Mouse (Mus musculus) embryonic facial prominence, embryonic 12.5 days (tissue): ENCODE measurements around the gene Ndst4. TPM values are rescaled to one million over a fixed set of nuclear protein-coding genes. Genes with fewer than 3 reads are reported as not detected.
A peak's percentile ranks its signal among the peaks of the same experiment; 100 is the strongest.

Source experiments
- ATAC-seq: fragments of 200-750 bp; cut with Nextera tagmentation; 2 replicates; pipeline ENCODE4 v1.8.0; 2017; ENCODE audit not compliant: insufficient number of reproducible peaks, insufficient read depth, low FRiP score, low TSS enrichment
- H3K27ac ChIP-seq: fragments of 300-500 bp; sonication (generic); 2 replicates; pipeline ENCODE4 v1.5.1; 2016; ENCODE audit warnings: mild to moderate bottlenecking
- H3K27me3 ChIP-seq: fragments of 300-500 bp; sonication (generic); 2 replicates; pipeline ENCODE4 v1.6.1; 2016; ENCODE audit warnings: mild to moderate bottlenecking, moderate library complexity
- H3K36me3 ChIP-seq: fragments of 300-500 bp; sonication (generic); 2 replicates; pipeline ENCODE4 v1.6.1; 2016; ENCODE audit warnings: mild to moderate bottlenecking
- H3K4me1 ChIP-seq: fragments of 300-500 bp; sonication (generic); 2 replicates; pipeline ENCODE4 v1.6.1; 2016
- H3K4me2 ChIP-seq: fragments of 300-500 bp; sonication (generic); replicated peaks from 2 replicates; pipeline ENCODE4 v1.6.1; 2016; ENCODE audit warnings: mild to moderate bottlenecking, moderate library complexity
- H3K4me3 ChIP-seq: fragments of 300-500 bp; sonication (generic); 2 replicates; pipeline ENCODE4 v1.5.1; 2016; ENCODE audit warnings: mild to moderate bottlenecking
- H3K9ac ChIP-seq: fragments of 300-500 bp; sonication (generic); 2 replicates; pipeline ENCODE4 v1.6.1; 2016; ENCODE audit warnings: mild to moderate bottlenecking, moderate library complexity
- H3K9me3 ChIP-seq: fragments of 300-500 bp; sonication (generic); 2 replicates; pipeline ENCODE4 v1.6.1; 2016; ENCODE audit warnings: mild to moderate bottlenecking, moderate library complexity
- WGBS: fragments of 180-500 bp; shearing (Covaris S2); methylation state at CpG from one replicate; pipeline ENCODE4 v1.1.7; 2016; 5-methylcytosine and 5-hydroxymethylcytosine counted together
- polyA plus RNA-seq: library from polyadenylated mRNA; unstranded; fragments of >200 nt; fragmentation: Nextera tagmentation; extraction: Ambion mirVana; gene quantifications from 2 replicates; pipeline ENCODE4 v1.2.1, GENCODE M21; 2016

Gene Ndst4
- polyA plus RNA-seq, 1 experiment from 2014 or later: 0.36 TPM

DNA sequence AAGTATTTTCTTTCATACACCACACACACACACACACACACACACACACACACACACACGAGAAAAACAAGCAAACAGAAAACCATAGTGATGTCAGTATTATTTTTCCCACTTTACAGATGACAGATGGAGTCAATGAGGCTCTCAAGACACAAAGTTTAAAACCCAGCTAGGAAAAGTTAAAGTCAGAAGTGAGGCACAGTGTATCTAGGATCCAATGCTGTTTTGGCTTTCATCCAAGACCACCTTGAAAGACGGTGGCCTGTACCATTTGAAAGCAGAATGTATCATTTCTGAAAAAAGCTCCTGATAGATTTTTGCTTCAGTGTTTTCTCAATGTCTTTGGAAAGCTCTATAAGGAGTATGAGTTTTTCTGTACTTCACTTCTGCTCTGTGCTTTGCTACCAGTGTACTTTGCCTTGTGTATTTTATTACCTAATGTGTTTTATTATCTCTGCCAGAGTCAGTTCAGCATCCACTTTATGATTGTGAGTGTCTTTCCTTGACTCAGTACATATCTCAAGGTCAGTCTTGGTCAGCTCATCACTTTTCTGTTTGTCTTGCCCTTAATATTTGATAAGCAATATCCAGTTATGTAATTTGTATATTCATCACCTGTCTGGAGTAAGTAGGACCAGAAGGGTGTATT, 257.1 kb downstream of the Ndst4 start:
- H3K27me3 ChIP-seq: no peaks in the 10 kb centered on the region
- no peak overlapping the region for H3K4me3 ChIP-seq
- no peaks in the 10 kb centered on the region for H3K9me3 ChIP-seq
- no peak overlapping the region for H3K27ac ChIP-seq
- H3K36me3 ChIP-seq: no peaks in the 10 kb centered on the region
- 67% methylated on average over 2 of the region's 2 CpGs for WGBS
- H3K4me1 ChIP-seq: no peaks in the 10 kb centered on the region
- no peak overlapping the region for H3K4me2 ChIP-seq
- H3K9ac ChIP-seq: no peak overlapping the region
- no peak for ATAC-seq

GRCm38 (mm10) chr3:125673997-125674794, 270.3 kb downstream of the Ndst4 start:
- ATAC-seq: no peak
- Histone ChIP-seq H3K4me1 (no peaks in the 10 kb centered on the region), H3K27me3 (no peaks in the 10 kb centered on the region), H3K4me2 (no peak overlapping the region), H3K9me3 (no peaks in the 10 kb centered on the region), H3K9ac (no peak overlapping the region), H3K4me3 (no peak overlapping the region), H3K27ac (no peak overlapping the region), H3K36me3 (no peaks in the 10 kb centered on the region)
- WGBS: 49% methylated on average over 9 of the region's 9 CpGs

GRCm38 (mm10) chr3:125675211-125675896, 271.5 kb downstream of the Ndst4 start:
- Histone ChIP-seq H3K4me2 (no peak overlapping the region), H3K4me1 (no peaks in the 10 kb centered on the region), H3K9ac (no peak overlapping the region), H3K27me3 (no peaks in the 10 kb centered on the region), H3K27ac (no peak overlapping the region), H3K4me3 (no peak overlapping the region), H3K36me3 (no peaks in the 10 kb centered on the region), H3K9me3 (no peaks in the 10 kb centered on the region)
- ATAC-seq: no peak
- 81% methylated on average over 6 of the region's 6 CpGs for WGBS

DNA sequence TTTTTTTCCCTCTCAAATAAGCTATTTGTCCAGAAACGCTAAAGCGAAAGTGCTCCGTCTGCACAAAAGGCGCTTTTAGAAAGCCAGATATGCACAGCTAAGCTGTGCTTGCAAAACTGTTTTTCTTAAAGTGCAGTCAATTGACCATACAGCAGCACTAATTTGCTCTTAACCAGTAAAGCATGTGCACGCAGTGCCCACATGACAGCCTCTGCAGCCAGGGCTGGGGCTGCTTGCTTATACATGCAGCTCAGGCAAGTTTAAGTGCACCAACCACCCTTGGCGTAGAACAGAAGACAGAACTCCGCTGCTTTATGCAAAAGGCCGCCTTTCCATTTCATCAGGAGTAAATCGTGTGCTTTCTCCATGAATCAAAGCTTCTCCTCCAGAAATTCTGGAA, 275.0 kb downstream of the Ndst4 start:
- no peaks in the 10 kb centered on the region for H3K27me3 ChIP-seq
- H3K4me1 ChIP-seq: no peaks in the 10 kb centered on the region
- 55% methylated on average over 9 of the region's 9 CpGs for WGBS
- no peak overlapping the region for H3K9ac ChIP-seq
- no peaks in the 10 kb centered on the region for H3K36me3 ChIP-seq
- no peak overlapping the region for H3K4me3 ChIP-seq
- H3K27ac ChIP-seq: 0 out of 2 replicates have a peak overlapping the region, but pooled peaks have one; percentile 7
- H3K4me2 ChIP-seq: no peak overlapping the region
- ATAC-seq: peak; percentile 77
- no peaks in the 10 kb centered on the region for H3K9me3 ChIP-seq

DNA sequence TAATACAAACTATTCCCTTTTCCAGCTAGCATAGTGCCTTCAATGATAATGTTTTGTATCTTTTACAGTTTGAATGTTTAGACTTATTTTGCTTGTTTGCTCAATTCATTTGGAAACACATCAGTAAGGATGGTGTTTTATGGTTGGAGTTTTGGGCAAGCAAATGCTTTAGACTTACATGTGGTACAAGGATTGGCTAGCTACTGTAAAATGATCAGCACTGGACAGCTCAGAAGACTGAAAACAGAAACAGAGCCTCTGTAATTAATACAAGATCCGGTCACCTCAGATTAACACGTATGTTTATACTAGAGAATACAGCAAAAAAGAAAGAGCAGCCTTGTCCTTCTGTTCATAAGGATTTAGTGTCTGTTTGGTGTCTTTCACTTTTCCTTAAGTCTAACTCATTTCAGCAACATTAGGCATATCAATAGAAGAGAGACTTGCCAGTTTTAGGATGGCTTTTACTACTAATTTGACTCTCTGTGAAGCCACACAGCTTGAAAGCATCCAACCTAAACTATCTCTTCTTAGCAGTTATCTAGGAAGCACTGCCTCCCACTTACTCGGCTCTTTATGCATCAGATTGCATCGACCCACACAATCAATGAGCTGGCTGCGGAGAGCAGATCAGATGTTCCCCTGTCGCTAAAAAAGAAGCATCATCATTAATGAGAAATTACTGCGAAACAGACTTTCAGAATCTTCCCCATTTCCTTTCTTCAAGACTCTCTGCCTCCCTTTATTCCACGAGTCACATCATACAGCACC, 279.8 kb downstream of the Ndst4 start:
- H3K4me3 ChIP-seq: no peak overlapping the region
- no peak overlapping the region for H3K4me2 ChIP-seq
- no peaks in the 10 kb centered on the region for H3K36me3 ChIP-seq
- no peak overlapping the region for H3K27ac ChIP-seq
- H3K9me3 ChIP-seq: no peaks in the 10 kb centered on the region
- no peaks in the 10 kb centered on the region for H3K4me1 ChIP-seq
- WGBS: 69% methylated on average over 8 of the region's 8 CpGs
- H3K27me3 ChIP-seq: no peaks in the 10 kb centered on the region
- no peak for ATAC-seq
- H3K9ac ChIP-seq: no peak overlapping the region

DNA sequence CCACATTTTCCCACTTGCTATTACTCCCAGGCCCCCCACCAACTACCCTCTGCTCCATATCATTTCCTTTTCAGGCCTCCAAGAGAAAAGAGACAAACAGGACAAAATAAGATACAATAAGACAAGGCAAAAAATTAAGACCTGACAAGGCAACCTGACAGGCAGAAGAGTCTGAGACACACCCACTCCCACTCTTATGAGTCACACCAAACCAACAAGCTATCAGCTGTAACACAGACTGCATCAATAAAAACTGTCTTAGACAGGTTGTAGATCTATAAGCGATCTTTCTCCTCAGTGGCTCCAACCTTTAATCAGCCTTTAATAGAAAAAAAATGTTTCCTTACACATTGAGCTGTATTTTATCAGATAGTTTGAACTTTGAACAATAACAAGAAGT, 280.7 kb downstream of the Ndst4 start:
- no peaks in the 10 kb centered on the region for H3K27me3 ChIP-seq
- no peaks in the 10 kb centered on the region for H3K4me1 ChIP-seq
- no peaks in the 10 kb centered on the region for H3K36me3 ChIP-seq
- no peak overlapping the region for H3K4me3 ChIP-seq
- H3K4me2 ChIP-seq: no peak overlapping the region
- WGBS: 84% methylated on average over 1 of the region's 1 CpGs
- H3K9me3 ChIP-seq: no peaks in the 10 kb centered on the region
- H3K9ac ChIP-seq: no peak overlapping the region
- ATAC-seq: no peak
- H3K27ac ChIP-seq: no peak overlapping the region

DNA sequence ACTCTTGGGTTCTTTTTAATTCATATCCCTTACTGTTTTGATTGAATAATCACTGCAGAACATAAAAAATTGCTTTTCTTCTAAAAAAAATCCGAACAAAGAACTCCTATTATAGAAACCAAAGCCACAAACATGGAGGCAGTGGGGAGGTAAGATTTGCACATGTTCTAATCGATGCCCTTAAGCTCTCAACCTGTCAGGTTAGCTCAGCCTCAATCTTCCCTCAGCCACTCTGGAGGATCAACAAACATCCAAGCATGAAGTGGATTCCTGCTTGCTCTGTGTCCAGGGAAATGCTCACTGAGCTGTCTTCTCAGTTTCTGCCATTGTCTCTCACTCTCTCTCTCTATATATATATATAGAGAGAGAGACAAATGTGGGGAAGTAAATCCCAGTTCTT, 283.7 kb downstream of the Ndst4 start:
- Histone ChIP-seq H3K9me3 (no peaks in the 10 kb centered on the region), H3K27me3 (no peaks in the 10 kb centered on the region), H3K9ac (no peak overlapping the region), H3K27ac (no peak overlapping the region), H3K4me2 (no peak overlapping the region), H3K4me1 (no peaks in the 10 kb centered on the region), H3K4me3 (no peak overlapping the region), H3K36me3 (no peaks in the 10 kb centered on the region)
- WGBS: 46% methylated on average over 2 of the region's 2 CpGs
- ATAC-seq: no peak

DNA sequence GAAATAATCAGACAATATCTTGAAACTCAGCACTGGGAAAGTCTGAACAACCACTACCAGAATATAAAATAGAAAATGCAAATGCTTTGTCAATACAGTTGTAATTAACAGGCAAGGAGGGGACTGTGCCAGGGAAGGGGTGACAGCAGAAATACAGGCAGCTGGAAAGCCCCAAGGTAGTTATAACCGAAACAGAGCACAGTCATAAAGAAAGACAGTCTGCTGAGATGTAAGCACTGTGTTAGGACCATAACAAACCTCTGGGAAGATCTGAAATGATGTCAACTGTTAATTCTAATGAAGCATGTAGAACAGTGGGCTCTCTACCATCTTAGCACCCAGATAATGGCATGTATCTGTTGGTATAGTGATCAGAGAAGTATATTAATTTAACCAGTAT, 287.1 kb downstream of the Ndst4 start:
- H3K4me3 ChIP-seq: no peak overlapping the region
- no peak overlapping the region for H3K27ac ChIP-seq
- 92% methylated on average over 1 of the region's 1 CpGs for WGBS
- no peaks in the 10 kb centered on the region for H3K4me1 ChIP-seq
- H3K4me2 ChIP-seq: no peak overlapping the region
- ATAC-seq: no peak
- no peak overlapping the region for H3K9ac ChIP-seq
- H3K36me3 ChIP-seq: no peaks in the 10 kb centered on the region
- no peaks in the 10 kb centered on the region for H3K9me3 ChIP-seq
- no peaks in the 10 kb centered on the region for H3K27me3 ChIP-seq

DNA sequence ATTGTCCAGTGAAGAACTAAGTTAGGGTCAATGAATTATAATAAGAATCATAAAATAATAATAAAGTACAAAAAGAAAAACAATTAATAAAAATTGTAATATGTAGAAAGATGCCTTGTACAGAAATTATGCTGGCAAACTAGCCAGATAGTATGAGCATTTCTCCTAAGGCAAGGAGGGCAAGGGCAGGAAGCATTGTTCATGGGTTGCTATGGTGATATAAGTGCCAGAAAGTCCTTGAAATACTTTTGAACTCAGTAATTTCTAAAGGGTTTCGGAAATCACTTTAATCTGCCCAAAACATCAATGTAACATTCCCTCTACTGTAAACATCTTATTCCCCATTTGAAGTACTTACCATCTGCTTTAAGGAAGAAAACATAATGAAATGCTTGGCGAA, 319.1 kb downstream of the Ndst4 start:
- no peak overlapping the region for H3K27ac ChIP-seq
- no peak for ATAC-seq
- no peak overlapping the region for H3K9ac ChIP-seq
- no peaks in the 10 kb centered on the region for H3K36me3 ChIP-seq
- H3K4me1 ChIP-seq: no peaks in the 10 kb centered on the region
- H3K27me3 ChIP-seq: no peaks in the 10 kb centered on the region
- H3K9me3 ChIP-seq: no peaks in the 10 kb centered on the region
- WGBS: 72% methylated on average over 2 of the region's 2 CpGs
- no peak overlapping the region for H3K4me3 ChIP-seq
- H3K4me2 ChIP-seq: no peak overlapping the region

DNA sequence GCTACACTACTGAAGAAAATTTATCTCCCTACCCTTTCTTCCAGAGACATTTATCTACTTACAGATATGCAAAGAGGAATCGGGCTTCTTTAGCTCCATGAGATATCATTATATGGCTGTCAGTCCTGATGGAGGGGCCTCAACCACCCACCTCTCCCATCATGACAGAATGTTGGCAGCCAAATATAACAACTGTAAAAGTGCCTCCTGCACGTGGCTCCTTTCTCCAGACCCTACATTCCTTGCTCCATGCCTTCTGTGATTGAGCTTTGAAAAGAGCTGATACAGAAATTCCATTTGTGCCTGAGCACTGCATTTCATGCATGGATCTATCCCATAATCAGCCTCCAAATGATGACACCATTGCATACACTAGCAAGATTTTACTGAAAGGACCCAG, 331.1 kb downstream of the Ndst4 start:
- 79% methylated on average over 2 of the region's 2 CpGs for WGBS
- no peak overlapping the region for H3K4me2 ChIP-seq
- no peaks in the 10 kb centered on the region for H3K27me3 ChIP-seq
- ATAC-seq: no peak
- H3K9me3 ChIP-seq: no peaks in the 10 kb centered on the region
- H3K4me1 ChIP-seq: no peaks in the 10 kb centered on the region
- no peak overlapping the region for H3K9ac ChIP-seq
- no peak overlapping the region for H3K4me3 ChIP-seq
- H3K36me3 ChIP-seq: no peaks in the 10 kb centered on the region
- no peak overlapping the region for H3K27ac ChIP-seq

DNA sequence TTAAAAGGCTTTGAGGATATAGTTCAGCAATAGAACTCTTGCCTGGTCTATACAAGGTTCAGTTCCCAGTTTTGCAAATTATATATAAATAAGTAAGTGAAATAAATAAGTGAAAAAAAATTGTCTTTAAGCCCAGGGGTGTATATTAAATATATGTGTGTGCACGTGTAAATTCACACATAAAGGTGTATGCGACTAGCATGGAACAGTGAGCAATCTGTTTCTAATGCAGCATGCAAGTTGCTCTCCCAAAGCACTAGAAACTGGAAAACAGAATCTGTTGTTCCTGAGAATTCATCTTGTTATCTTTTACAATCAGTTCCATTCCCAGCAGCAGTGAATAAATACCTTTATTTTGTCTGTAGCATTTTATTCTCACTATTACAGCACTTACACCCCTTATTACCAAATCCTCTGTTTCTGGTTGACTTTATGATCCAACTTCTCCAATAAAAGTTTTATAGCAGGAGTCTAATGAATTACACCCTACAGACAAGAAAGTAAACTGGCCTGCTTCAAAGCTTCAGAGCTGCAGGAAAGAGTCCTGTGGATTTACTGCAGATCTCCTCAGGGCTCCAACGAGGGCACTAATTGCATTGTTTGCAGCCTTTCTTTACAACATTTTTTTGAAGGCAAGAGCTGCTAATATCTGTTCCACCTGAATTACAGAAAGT, 340.7 kb downstream of the Ndst4 start:
- no peaks in the 10 kb centered on the region for H3K27me3 ChIP-seq
- H3K4me1 ChIP-seq: no peaks in the 10 kb centered on the region
- ATAC-seq: no peak
- no peak overlapping the region for H3K9ac ChIP-seq
- no peak overlapping the region for H3K27ac ChIP-seq
- H3K36me3 ChIP-seq: no peaks in the 10 kb centered on the region
- 73% methylated on average over 3 of the region's 3 CpGs for WGBS
- no peaks in the 10 kb centered on the region for H3K9me3 ChIP-seq
- H3K4me2 ChIP-seq: no peak overlapping the region
- H3K4me3 ChIP-seq: no peak overlapping the region
